In the genomic region with DNA sequence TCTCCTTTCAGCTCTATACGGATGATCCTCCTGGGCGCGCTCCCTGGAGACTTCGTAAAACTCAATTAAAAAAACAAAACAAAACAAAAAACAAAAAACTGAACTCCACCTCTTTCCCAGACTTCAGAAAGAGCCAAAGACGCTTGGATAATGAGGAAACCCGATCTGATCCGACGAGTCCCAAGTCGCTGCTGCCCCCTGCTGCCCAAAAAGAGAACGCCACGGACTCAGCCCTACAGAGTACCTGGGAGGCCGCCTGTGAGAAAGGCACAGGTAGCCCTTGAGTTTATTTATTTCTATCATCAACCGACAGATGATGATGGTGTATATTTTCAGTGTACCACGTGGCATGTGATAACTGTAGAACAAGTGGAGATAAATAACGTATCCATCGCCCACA, we compare ENCODE assay signal across 8 mouse cellular contexts. TPM values are rescaled to one million over a fixed set of nuclear protein-coding genes. Genes with fewer than 3 reads are reported as not detected.
A peak's percentile ranks its signal among the peaks of the same experiment; 100 is the strongest.
DNase-seq lines count a peak whose midpoint lies in the region; ATAC-seq and TF ChIP-seq lines count a peak whose summit lies in the region.

No protein-coding gene starts in this region.

- no peak overlapping the region for H3K4me3 ChIP-seq in heart, embryonic 10.5 days
- H3K4me3 ChIP-seq in embryonic facial prominence, embryonic 10.5 days, result peak overlapping the region; percentile 30
- no peak overlapping the region for H3K4me3 ChIP-seq in kidney, adult 2 months (ENCODE audit: insufficient read depth, low read depth, low read length)
- H3K4me3 ChIP-seq in limb, embryonic 11.5 days (ENCODE audit: low read depth, low read length), result no peak overlapping the region
- no peak overlapping the region for H3K4me3 ChIP-seq in midbrain, postnatal 0 days (ENCODE audit: low read depth, low read length)

- H3K27me3 ChIP-seq in heart, embryonic 10.5 days (ENCODE audit: insufficient read depth, poor library complexity, severe bottlenecking), result peaks cover 78% of the 10 kb centered on the region
- H3K27me3 ChIP-seq in embryonic facial prominence, embryonic 10.5 days (replicated peaks; ENCODE audit: low read depth, poor library complexity, severe bottlenecking), result peaks cover 54% of the 10 kb centered on the region
- H3K27me3 ChIP-seq in kidney, adult 2 months (replicated peaks; ENCODE audit: control insufficient read depth, insufficient read depth, low read length), result no peaks in the 10 kb centered on the region
- H3K27me3 ChIP-seq in limb, embryonic 11.5 days (ENCODE audit: control insufficient read depth, insufficient read depth, low read length), result no peaks in the 10 kb centered on the region
- peaks cover 3% of the 10 kb centered on the region; the same call in 1 of the 2 replicates for H3K27me3 ChIP-seq in midbrain, postnatal 0 days (ENCODE audit: insufficient read depth, low read length)

- H3K4me1 ChIP-seq in heart, embryonic 10.5 days, result peaks cover 17% of the 10 kb centered on the region
- peaks cover 64% of the 10 kb centered on the region for H3K4me1 ChIP-seq in embryonic facial prominence, embryonic 10.5 days
- H3K4me1 ChIP-seq in kidney, adult 2 months (ENCODE audit: control insufficient read depth, insufficient read depth, low read length), result no peaks in the 10 kb centered on the region; the same call in 1 of the 2 replicates
- H3K4me1 ChIP-seq in limb, embryonic 11.5 days (ENCODE audit: control insufficient read depth, insufficient read depth, low read length), result peaks cover 11% of the 10 kb centered on the region; the same call in 1 of the 2 replicates
- H3K4me1 ChIP-seq in midbrain, postnatal 0 days (ENCODE audit: insufficient read depth, low read length), result peaks cover 6% of the 10 kb centered on the region; the same call in 1 of the 2 replicates

- H3K9me3 ChIP-seq in heart, embryonic 10.5 days, result no peaks in the 10 kb centered on the region
- no peaks in the 10 kb centered on the region for H3K9me3 ChIP-seq in embryonic facial prominence, embryonic 10.5 days
- no peaks in the 10 kb centered on the region for H3K9me3 ChIP-seq in limb, embryonic 11.5 days (ENCODE audit: control insufficient read depth, low read length)
- H3K9me3 ChIP-seq in midbrain, postnatal 0 days (ENCODE audit: low read length), result no peaks in the 10 kb centered on the region

- WGBS in heart, embryonic 10.5 days, result 4% methylated on average over 16 of the region's 16 CpGs
- 7% methylated on average over 16 of the region's 16 CpGs for WGBS in embryonic facial prominence, embryonic 10.5 days
- WGBS in kidney, adult 2 months, result 8% methylated on average over 16 of the region's 16 CpGs
- WGBS in limb, embryonic 11.5 days, result 6% methylated on average over 16 of the region's 16 CpGs
- 6% methylated on average over 16 of the region's 16 CpGs for WGBS in midbrain, postnatal 0 days

- no peaks in the 10 kb centered on the region for H3K36me3 ChIP-seq in heart, embryonic 10.5 days
- H3K36me3 ChIP-seq in embryonic facial prominence, embryonic 10.5 days (replicated peaks), result no peaks in the 10 kb centered on the region
- H3K36me3 ChIP-seq in kidney, adult 2 months (ENCODE audit: control insufficient read depth, insufficient read depth, low read length), result no peaks in the 10 kb centered on the region
- H3K36me3 ChIP-seq in limb, embryonic 11.5 days (ENCODE audit: control insufficient read depth, insufficient read depth, low read length), result no peaks in the 10 kb centered on the region
- no peaks in the 10 kb centered on the region for H3K36me3 ChIP-seq in midbrain, postnatal 0 days (ENCODE audit: insufficient read depth, low read length)

- peak; percentile 96 for DNase-seq in heart, adult 11 months
- DNase-seq in heart, embryonic 10.5 days (ENCODE audit: low spot score), result no peak
- peak; percentile 85 for DNase-seq in embryonic facial prominence, embryonic 10.5 days (ENCODE audit: low spot score)
- peak; percentile 89 for DNase-seq in kidney, adult 2 months
- peak; percentile 91 for DNase-seq in limb, embryonic 11.5 days (ENCODE audit: low spot score)
- peak; percentile 89 for DNase-seq in midbrain, postnatal 0 days (ENCODE audit: low spot score)
- peak; percentile 73 to 92 for DNase-seq in spleen, postnatal 4 days (ENCODE audit: low spot score in 2 of 2)

- no peak overlapping the region for H3K9ac ChIP-seq in limb, embryonic 11.5 days (ENCODE audit: low read length)
- no peak overlapping the region for H3K9ac ChIP-seq in midbrain, postnatal 0 days (replicated peaks; ENCODE audit: low read length, poor library complexity, severe bottlenecking)

- no peak for TF ChIP-seq POLR2A in kidney, adult 2 months (IDR thresholded peaks at IDR 0.05; ENCODE audit: low read depth, low read length)

- peak; percentile 43; the same call in 1 of the 2 replicates for ATAC-seq in granulocyte monocyte progenitor cell, adult 5-6 weeks (replicated peaks; ENCODE audit: poor library complexity, severe bottlenecking)
- ATAC-seq in limb, embryonic 11.5 days (ENCODE audit: insufficient number of reproducible peaks, low FRiP score, low TSS enrichment, low read depth), result no peak
- ATAC-seq in midbrain, postnatal 0 days (ENCODE audit: low FRiP score), result no peak

- TF ChIP-seq CTCF in kidney, adult 2 months (conservative IDR thresholded peaks at IDR 0.05; ENCODE audit: insufficient read depth, insufficient read length, low read depth, low read length), result peak; percentile 84
- TF ChIP-seq CTCF in midbrain, postnatal 0 days (IDR thresholded peaks at IDR 0.05), result peak; percentile 94

- peak overlapping the region; percentile 35; the same call in 1 of the 2 replicates for H3K4me2 ChIP-seq in limb, embryonic 11.5 days (ENCODE audit: low read depth, severe bottlenecking)
- peak overlapping the region; percentile 13 for H3K4me2 ChIP-seq in midbrain, postnatal 0 days (ENCODE audit: low read depth, low read length, poor library complexity, severe bottlenecking)

- no peak overlapping the region for H3K27ac ChIP-seq in heart, embryonic 10.5 days
- H3K27ac ChIP-seq in embryonic facial prominence, embryonic 10.5 days (replicated peaks), result no peak overlapping the region
- no peak overlapping the region for H3K27ac ChIP-seq in kidney, adult 2 months (ENCODE audit: insufficient read depth, low read depth, low read length)
- H3K27ac ChIP-seq in limb, embryonic 11.5 days (replicated peaks; ENCODE audit: low read depth, low read length), result no peak overlapping the region
- H3K27ac ChIP-seq in midbrain, postnatal 0 days (ENCODE audit: low read depth, low read length), result no peak overlapping the region

RNA-seq across cellular contexts. Expression of gene Rplp1, which starts 14.5 kb away (rescaled TPM):
- 900 and 968 TPM in 2 replicates for polyA plus RNA-seq in heart, embryonic 10.5 days (2016; fragmentation: Nextera tagmentation; extraction: Ambion mirVana)
- 1,152 and 1,189 TPM in 2 replicates for polyA plus RNA-seq in embryonic facial prominence, embryonic 10.5 days (2016; fragmentation: Nextera tagmentation; extraction: Ambion mirVana)
- total RNA-seq in granulocyte monocyte progenitor cell, adult 5-6 weeks (2014; fragmentation: Nextera tagmentation), result 3,366 and 4,270 TPM in 2 replicates
- total RNA-seq in granulocyte monocyte progenitor cell, adult 5-6 weeks (2017), result 4,896 and 5,913 TPM in 2 replicates
- 6,294 and 8,063 TPM in 2 replicates for polyA plus RNA-seq in kidney, adult 2 months (2012; rRNA removed)
- polyA plus RNA-seq in limb, embryonic 11.5 days (2014; fragmentation: Nextera tagmentation; extraction: Ambion mirVana), result 1,214 and 1,288 TPM in 2 replicates
- total RNA-seq in midbrain, postnatal 0 days (2014; rRNA removed), result 3,080 and 3,220 TPM in 2 replicates
- 983 and 1,053 TPM in 2 replicates for polyA plus RNA-seq in midbrain, postnatal 0 days (2015; fragmentation: Nextera tagmentation; extraction: Ambion mirVana)

RNA-seq across cellular contexts. Expression of gene Kif23, which starts 46.8 kb away (rescaled TPM):
- 105 and 112 TPM in 2 replicates for polyA plus RNA-seq in heart, embryonic 10.5 days (2016; fragmentation: Nextera tagmentation; extraction: Ambion mirVana)
- polyA plus RNA-seq in embryonic facial prominence, embryonic 10.5 days (2016; fragmentation: Nextera tagmentation; extraction: Ambion mirVana), result 112 and 118 TPM in 2 replicates
- total RNA-seq in granulocyte monocyte progenitor cell, adult 5-6 weeks (2014; fragmentation: Nextera tagmentation), result 32.7 and 46.7 TPM in 2 replicates
- 146 and 173 TPM in 2 replicates for total RNA-seq in granulocyte monocyte progenitor cell, adult 5-6 weeks (2017)
- 1.1 and 1.4 TPM in 2 replicates for polyA plus RNA-seq in kidney, adult 2 months (2012; rRNA removed)
- polyA plus RNA-seq in limb, embryonic 11.5 days (2014; fragmentation: Nextera tagmentation; extraction: Ambion mirVana), result 119 and 131 TPM in 2 replicates
- total RNA-seq in midbrain, postnatal 0 days (2014; rRNA removed), result 3.1 and 4.4 TPM in 2 replicates
- 4.5 and 5.8 TPM in 2 replicates for polyA plus RNA-seq in midbrain, postnatal 0 days (2015; fragmentation: Nextera tagmentation; extraction: Ambion mirVana)

Comparison
In these comparisons a context has a peak if more than half of its experiments do, and no peak if none do; other contexts are left out.
1. RNA of gene Kif23, which starts 46.8 kb away (polyA plus RNA-seq): 119 to 131 TPM in limb, embryonic 11.5 days, 112 to 118 TPM in embryonic facial prominence, embryonic 10.5 days and 105 to 112 TPM in heart, embryonic 10.5 days; 4.5 to 5.8 TPM in midbrain, postnatal 0 days and 1.1 to 1.4 TPM in kidney, adult 2 months; every median in the first group is over 10 times any median in the second.